Mouse (Mus musculus) hindbrain, postnatal 0 days (tissue): ENCODE data around the gene Jph3. TPM values are rescaled to one million over a fixed set of nuclear protein-coding genes. Genes with fewer than 3 reads are reported as not detected.

Experiments used
- ATAC-seq: fragments of 200-750 bp; cut with Nextera tagmentation; 2 replicates; pipeline ENCODE4 v1.8.0; 2017; ENCODE audit warnings: mild to moderate bottlenecking, moderate TSS enrichment, moderate library complexity
- DNase-seq: peaks from one replicate; pipeline ENCODE4 v3.0.0-alpha.2; 2015; ENCODE audit warnings: low spot score
- H3K27ac ChIP-seq: fragments of 300-500 bp; sonication (generic); 2 replicates; pipeline ENCODE4 v1.5.1; 2014; ENCODE audit warnings: mild to moderate bottlenecking
- H3K27me3 ChIP-seq: fragments of 300-500 bp; sonication (generic); 2 replicates; pipeline ENCODE4 v1.6.1; 2014; ENCODE audit warnings: low read length, mixed read lengths; ENCODE audit not compliant: insufficient read depth
- H3K36me3 ChIP-seq: fragments of 300-500 bp; sonication (generic); 2 replicates; pipeline ENCODE4 v1.6.1; 2014; ENCODE audit warnings: low read length, mixed read lengths; ENCODE audit not compliant: insufficient read depth
- H3K4me1 ChIP-seq: fragments of 300-500 bp; sonication (generic); 2 replicates; pipeline ENCODE4 v1.6.1; 2014; ENCODE audit warnings: antibody characterized with exemption, low read length, mixed read lengths; ENCODE audit not compliant: insufficient read depth
- H3K4me2 ChIP-seq: fragments of 300-500 bp; sonication (generic); 2 replicates; pipeline ENCODE4 v1.6.1; 2014; ENCODE audit warnings: low read depth, mild to moderate bottlenecking, low read length, moderate library complexity, mixed read lengths
- H3K4me3 ChIP-seq: fragments of 300-500 bp; sonication (generic); 2 replicates; pipeline ENCODE4 v1.5.1; 2014; ENCODE audit warnings: low read length
- H3K9ac ChIP-seq: fragments of 300-500 bp; sonication (generic); replicated peaks from 2 replicates; pipeline ENCODE4 v1.6.1; 2014; ENCODE audit warnings: mild to moderate bottlenecking, low read length, moderate library complexity, mixed read lengths
- H3K9me3 ChIP-seq: fragments of 300-500 bp; sonication (generic); 2 replicates; pipeline ENCODE4 v1.6.1; 2016; ENCODE audit warnings: low read length, mixed read lengths
- CTCF ChIP-seq: IDR thresholded peaks from 2 replicates; pipeline ENCODE4 v1.5.1; 2016; ENCODE audit warnings: antibody characterized with exemption, control low read depth, low read depth
- WGBS: fragments of 180-500 bp; shearing (Covaris S2); extraction: QIAGEN DNeasy Blood & Tissue Kit; methylation state at CpG from one replicate; pipeline ENCODE4 v1.1.7; 2014; 5-methylcytosine and 5-hydroxymethylcytosine counted together
- polyA plus RNA-seq: library from polyadenylated mRNA; unstranded; fragments of >200 nt; fragmentation: Nextera tagmentation; extraction: Ambion mirVana; gene quantifications from 2 replicates; pipeline ENCODE4 v1.2.1, GENCODE M21; 2015
- total RNA-seq: library from RNA; depleted of rRNA; stranded (reverse); fragments of >200 nt; gene quantifications from 2 replicates; pipeline ENCODE4 v1.2.3, GENCODE M21; 2014

Jph3 gene
- total and polyA plus RNA-seq, 2 experiments from 2014 or later = 75.2 to 102 TPM

GRCm38 (mm10) chr8:121809524-121810155 lies 80.2 kb downstream of the Jph3 start:
- H3K4me1 ChIP-seq = no peaks in the 10 kb centered on the region
- no peaks in the 10 kb centered on the region for H3K9me3 ChIP-seq
- ATAC-seq (no peak), DNase-seq (no peak)
- no peaks in the 10 kb centered on the region for H3K27me3 ChIP-seq
- TF ChIP-seq CTCF = no peak
- 93% methylated on average over 11 of the region's 11 CpGs for WGBS
- no peak overlapping the region for H3K4me3 ChIP-seq
- H3K9ac ChIP-seq = no peak overlapping the region
- H3K36me3 ChIP-seq = peaks cover 29% of the 10 kb centered on the region
- H3K27ac ChIP-seq = no peak overlapping the region
- H3K4me2 ChIP-seq = no peak overlapping the region

- Histone ChIP-seq H3K9me3 (no peaks in the 10 kb centered on the region), H3K27me3 (no peaks in the 10 kb centered on the region), H3K4me1 (no peaks in the 10 kb centered on the region), H3K9ac (no peak overlapping the region), H3K27ac (no peak overlapping the region), H3K4me3 (no peak overlapping the region), H3K4me2 (no peak overlapping the region), H3K36me3 (peaks cover 11% of the 10 kb centered on the region; the same call in 1 of the 2 replicates)
- ATAC-seq (no peak), DNase-seq (no peak)
- TF ChIP-seq CTCF = no peak
- 94% methylated on average over 3 of the region's 3 CpGs for WGBS
Observed at GRCm38 (mm10) chr8:121811502-121811901, 82.1 kb downstream of the Jph3 start.

- Histone ChIP-seq H3K27ac (no peak overlapping the region), H3K27me3 (no peaks in the 10 kb centered on the region), H3K4me3 (no peak overlapping the region), H3K9ac (no peak overlapping the region), H3K9me3 (no peaks in the 10 kb centered on the region), H3K4me2 (no peak overlapping the region), H3K4me1 (no peaks in the 10 kb centered on the region), H3K36me3 (peaks cover 11% of the 10 kb centered on the region; the same call in 1 of the 2 replicates)
- no peak for TF ChIP-seq CTCF
- 87% methylated on average over 12 of the region's 12 CpGs for WGBS
- ATAC-seq = no peak
- no peak for DNase-seq
Observed at GRCm38 (mm10) chr8:121811931-121812570, 82.6 kb downstream of the Jph3 start.

- H3K9me3 ChIP-seq = no peaks in the 10 kb centered on the region
- H3K27ac ChIP-seq = no peak overlapping the region
- peaks cover 16% of the 10 kb centered on the region for H3K36me3 ChIP-seq
- DNase-seq (no peak), ATAC-seq (no peak)
- no peaks in the 10 kb centered on the region for H3K27me3 ChIP-seq
- 0 out of 2 replicates have a peak, but pooled peaks have one; percentile 3 for TF ChIP-seq CTCF
- H3K4me1 ChIP-seq = no peaks in the 10 kb centered on the region
- H3K9ac ChIP-seq = no peak overlapping the region
- 89% methylated on average over 7 of the region's 7 CpGs for WGBS
- no peak overlapping the region for H3K4me2 ChIP-seq
- no peak overlapping the region for H3K4me3 ChIP-seq
Observed at GRCm38 (mm10) chr8:121818226-121818625, 88.8 kb downstream of the Jph3 start.

- Histone ChIP-seq H3K4me2 (no peak overlapping the region), H3K4me3 (no peak overlapping the region), H3K9me3 (no peaks in the 10 kb centered on the region), H3K27me3 (no peaks in the 10 kb centered on the region), H3K9ac (no peak overlapping the region), H3K27ac (no peak overlapping the region), H3K36me3 (peaks cover 12% of the 10 kb centered on the region), H3K4me1 (no peaks in the 10 kb centered on the region)
- DNase-seq (no peak), ATAC-seq (no peak)
- 89% methylated on average over 6 of the region's 6 CpGs for WGBS
- TF ChIP-seq CTCF = no peak
Observed at GRCm38 (mm10) chr8:121820840-121821239, 91.4 kb downstream of the Jph3 start.

- Histone ChIP-seq H3K4me3 (no peak overlapping the region), H3K4me1 (no peaks in the 10 kb centered on the region), H3K9me3 (no peaks in the 10 kb centered on the region), H3K27ac (no peak overlapping the region), H3K36me3 (peaks cover 12% of the 10 kb centered on the region), H3K27me3 (no peaks in the 10 kb centered on the region), H3K4me2 (no peak overlapping the region), H3K9ac (no peak overlapping the region)
- DNase-seq (no peak), ATAC-seq (no peak)
- WGBS = 91% methylated on average over 11 of the region's 11 CpGs
- no peak for TF ChIP-seq CTCF
Observed at GRCm38 (mm10) chr8:121821320-121821719, 91.9 kb downstream of the Jph3 start.

GRCm38 (mm10) chr8:121821770-121822169 lies 92.3 kb downstream of the Jph3 start:
- H3K27me3 ChIP-seq = no peaks in the 10 kb centered on the region
- H3K9ac ChIP-seq = no peak overlapping the region
- H3K27ac ChIP-seq = no peak overlapping the region
- WGBS = 92% methylated on average over 9 of the region's 9 CpGs
- DNase-seq = no peak
- H3K4me3 ChIP-seq = no peak overlapping the region
- H3K9me3 ChIP-seq = no peaks in the 10 kb centered on the region
- no peaks in the 10 kb centered on the region for H3K4me1 ChIP-seq
- no peak for ATAC-seq
- no peak for TF ChIP-seq CTCF
- H3K4me2 ChIP-seq = no peak overlapping the region
- H3K36me3 ChIP-seq = peaks cover 12% of the 10 kb centered on the region
